Mouse (Mus musculus) spleen, postnatal 10 days (tissue): ENCODE data around the gene Gm20388.

Experiments
- DNase-seq, 2 experiments: peaks; one replicate each; pipeline ENCODE4 v3.0.0; 2021 to 2022; ENCODE audit warnings: low spot score in 2 of 2

The Gm20388 gene

DNA sequence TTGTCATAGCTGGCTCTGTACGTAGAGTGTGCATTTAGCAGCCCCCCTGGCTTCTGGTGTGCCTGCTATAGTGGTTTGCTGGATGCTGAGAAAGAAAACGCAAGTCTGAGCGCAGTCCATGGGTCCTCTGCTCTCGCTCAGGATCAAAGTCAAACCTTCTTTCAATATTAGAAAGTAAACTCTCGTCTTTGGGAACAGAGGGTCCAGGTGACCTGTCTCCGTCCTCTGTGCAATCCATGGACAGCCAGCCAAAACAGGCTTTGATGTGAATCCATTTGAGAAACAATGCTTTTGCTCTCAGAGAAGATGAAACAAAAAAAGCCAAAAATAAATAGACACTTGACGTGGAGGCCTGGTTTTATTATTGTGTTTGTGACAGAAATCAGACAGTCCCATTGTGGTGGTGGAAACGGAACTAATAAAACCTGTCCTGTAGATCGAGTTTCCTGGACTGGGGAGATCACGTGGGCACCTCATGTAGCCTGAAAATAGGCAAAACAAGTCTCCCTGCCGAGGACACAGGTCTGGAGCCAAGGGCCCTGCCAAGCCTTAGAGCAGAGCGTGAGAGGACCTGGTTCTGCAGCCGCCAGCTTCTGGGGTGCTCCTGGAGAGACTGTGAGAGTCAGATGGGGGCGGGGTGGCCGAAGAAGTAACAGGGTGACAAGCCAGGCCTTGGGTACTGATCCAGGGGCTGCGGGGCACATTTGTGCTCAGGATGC is 3902.7 kb downstream of the Gm20388 start:
- no peak for DNase-seq

DNA sequence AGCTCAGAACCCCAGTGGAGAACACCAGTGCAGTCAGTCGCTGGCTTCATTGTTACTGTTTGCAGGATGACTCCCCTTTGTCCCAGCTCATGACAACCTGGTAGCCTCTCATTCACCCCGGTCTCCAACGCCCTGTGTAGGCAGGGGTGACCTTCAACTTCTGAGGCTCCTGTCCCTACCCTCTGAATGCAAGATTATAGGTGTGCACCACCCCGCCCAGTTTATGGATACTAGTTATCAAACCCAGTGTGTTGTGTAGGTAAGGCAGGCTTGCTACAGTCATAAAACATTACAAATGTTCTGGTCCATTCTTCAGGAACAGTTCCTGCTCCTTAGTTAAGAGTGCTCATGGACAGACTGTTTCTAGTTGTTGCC is 3903.2 kb downstream of the Gm20388 start:
- no peak for DNase-seq

DNA sequence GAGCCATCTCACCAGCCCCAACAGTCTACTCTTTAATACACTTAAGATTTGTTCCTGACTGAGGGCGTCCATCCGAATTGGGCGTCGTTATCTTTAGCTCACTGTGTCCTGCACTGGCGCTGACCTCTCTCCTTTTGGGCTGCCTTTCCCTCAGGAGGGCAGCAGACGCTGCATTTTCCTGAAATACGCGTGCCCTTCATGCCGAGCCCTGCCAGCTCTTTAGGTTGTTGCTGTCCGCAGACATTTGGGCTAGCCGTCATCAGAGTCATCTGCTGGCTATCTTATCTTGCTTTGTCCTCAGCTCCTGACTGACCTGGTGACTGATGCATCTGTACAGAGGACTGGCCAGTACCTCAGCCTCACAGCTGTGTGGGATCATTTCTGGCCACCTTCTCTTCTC is 3904.7 kb downstream of the Gm20388 start:
- DNase-seq, result no peak

DNA sequence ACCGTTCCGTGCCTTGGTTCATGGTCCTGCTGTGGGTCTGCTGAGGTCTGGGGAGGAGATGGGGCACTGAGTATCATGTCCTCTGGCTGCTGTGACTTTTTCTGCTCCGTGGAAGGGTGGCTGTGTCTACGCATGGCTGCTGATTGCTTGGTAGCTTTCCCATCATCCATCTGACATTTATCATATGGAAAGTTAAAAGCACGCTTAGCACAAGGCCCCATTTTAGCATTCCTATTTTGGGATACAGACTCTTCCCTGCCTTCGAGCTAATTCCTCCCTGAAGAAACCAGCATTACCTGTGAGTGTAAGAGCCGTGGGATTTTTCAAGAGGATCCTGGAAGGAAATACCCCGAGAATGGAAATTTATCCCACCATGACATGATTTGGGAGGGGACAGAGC is 3906.3 kb downstream of the Gm20388 start:
- DNase-seq, result no peak

DNA sequence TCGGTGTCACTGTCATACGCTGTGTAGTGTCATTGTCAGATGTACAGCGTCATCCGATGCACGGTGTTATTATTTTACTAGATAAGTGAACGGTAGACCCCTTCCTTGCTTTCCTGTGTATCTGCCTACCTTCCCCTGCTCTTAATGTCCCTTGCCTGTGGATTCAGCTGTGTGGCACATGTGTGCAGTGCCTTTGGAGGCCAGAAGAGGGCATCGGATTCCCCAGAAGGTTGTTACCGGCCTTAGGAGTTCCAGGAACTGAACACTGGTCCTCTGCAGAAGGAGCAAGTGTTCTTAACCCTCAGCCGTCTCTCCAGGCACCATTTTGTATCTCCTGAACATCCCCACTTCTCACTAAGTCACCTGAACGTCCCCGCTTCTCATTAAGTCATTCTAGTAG is 3907.1 kb downstream of the Gm20388 start:
- no peak for DNase-seq

DNA sequence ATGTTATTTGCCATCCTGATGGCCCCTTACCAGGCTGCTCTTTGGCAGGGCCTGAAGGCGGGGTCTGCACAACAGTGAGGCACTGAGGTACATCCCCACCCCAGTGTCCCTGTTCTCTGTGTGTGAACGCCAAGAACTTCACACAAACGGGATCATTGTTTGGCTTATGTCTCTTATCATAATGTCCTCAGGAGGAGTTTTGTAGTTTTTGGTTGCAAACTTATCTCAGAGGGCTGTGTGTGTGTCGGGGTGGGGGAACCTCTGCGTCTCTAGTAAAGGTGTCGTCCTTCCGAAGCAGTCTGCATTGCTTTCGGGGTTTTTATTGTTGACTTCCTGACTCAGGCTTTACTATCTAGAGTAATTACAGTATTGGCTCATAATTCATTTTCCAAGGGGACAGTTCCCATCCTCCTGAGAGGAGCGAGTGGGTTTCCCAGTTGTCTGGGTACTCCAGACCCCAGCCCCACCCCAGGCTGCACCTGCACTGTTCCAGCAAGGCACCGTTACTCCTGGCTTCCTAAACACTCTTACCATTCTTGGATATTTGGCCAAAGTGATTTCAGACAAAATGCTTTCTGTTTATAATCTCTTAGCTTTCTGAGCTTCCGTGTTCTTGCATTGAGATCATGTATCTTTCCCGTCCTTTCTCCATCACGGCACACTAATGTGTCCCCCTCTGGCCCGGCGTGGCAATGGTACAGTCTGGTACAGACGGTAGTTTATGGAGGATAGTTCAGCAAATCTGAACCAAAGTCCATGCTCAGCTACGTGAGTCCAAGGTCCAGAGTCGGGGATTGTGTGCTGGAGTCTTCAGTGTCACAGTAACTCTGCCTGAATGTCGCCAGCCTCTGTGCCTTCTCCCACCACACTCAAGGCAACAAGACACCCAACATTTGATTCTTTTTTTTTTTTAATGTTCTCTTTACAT is 3909.3 kb downstream of the Gm20388 start:
- DNase-seq, result no peak

DNA sequence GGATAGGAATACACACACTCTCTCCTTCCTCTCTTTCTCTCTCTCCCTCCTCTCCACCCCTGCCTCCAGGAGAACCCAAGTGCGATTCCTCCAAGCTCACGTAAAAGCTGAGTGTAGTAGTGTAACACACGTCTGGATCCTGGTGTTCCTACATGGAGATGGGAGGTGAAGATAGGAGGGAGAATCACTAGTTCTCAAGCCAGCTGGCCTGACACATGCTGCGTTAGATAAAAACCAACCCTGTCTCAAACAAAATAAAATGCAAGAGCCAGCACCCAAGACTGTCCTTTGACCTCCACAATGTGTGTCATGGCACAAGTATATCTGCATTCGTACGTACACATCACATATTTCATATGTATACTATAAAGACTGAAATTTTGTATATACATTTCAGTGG is 3910.1 kb downstream of the Gm20388 start:
- no peak for DNase-seq

DNA sequence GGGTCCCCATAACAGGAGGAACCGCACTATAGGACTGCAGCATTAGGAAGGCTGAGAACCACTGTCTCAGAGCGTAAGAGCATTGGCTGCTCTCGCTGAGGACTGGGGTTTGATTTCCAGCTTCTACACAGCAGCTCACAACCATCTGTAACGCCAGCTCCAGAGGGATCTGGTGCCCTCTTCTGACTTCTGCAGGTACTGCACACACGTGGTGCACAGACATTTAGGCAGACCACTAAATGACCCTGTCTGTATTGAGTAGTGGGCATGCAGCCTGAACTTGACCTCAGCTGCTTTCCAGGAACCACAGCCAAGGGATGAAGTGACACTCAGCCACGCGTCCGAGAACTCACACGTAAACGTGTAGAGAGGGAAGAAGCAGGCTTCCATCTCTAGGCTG is 3912.5 kb downstream of the Gm20388 start:
- peak in 1 of 2 experiments; percentile 43 for DNase-seq

DNA sequence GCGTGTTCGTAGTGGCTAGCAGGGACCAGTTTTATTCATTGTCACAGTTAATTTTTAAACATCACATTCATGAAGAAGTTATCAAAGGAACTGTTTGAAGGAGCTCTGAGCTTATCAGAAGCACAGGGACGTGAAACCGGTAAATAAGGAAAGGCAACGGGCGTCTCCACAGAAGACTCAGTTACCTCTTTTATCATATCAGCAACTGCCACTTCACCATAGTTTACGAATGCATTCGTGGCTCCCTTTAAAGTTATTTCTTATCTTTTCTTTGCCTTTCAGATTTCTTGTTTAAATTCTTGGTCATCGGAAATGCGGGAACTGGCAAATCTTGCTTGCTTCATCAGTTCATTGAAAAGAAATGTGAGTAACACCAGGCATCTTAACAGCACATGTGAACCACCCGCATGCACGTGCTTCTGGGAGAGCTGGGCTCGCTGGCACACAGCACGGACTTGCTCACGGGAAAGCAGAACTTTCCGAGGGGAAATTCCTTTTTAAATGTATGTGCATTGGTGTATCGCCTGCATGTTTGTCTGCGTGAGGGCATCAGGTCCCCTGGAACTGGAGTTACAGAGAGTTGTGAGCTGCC is 3913.0 kb downstream of the Gm20388 start:
- DNase-seq, result no peak

DNA sequence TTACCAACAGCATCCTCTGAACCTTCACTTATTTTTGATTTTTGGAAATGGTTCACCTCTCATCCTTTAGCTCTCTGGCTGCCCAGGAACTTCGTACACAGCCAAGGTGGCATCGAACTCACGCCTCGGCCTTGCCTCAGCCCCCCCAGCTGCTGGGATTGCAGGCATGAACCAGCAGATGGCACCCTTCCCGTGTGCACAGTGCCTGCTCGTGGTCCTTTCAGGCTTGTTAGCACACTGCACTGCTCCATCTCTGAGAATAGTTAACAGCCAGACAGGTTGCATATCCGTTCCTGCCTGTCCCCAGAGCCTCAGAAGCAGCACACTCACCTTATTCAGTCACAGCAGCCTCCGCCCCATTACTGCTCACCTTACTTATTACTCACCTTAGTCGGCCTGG is 3915.4 kb downstream of the Gm20388 start:
- no peak for DNase-seq

DNA sequence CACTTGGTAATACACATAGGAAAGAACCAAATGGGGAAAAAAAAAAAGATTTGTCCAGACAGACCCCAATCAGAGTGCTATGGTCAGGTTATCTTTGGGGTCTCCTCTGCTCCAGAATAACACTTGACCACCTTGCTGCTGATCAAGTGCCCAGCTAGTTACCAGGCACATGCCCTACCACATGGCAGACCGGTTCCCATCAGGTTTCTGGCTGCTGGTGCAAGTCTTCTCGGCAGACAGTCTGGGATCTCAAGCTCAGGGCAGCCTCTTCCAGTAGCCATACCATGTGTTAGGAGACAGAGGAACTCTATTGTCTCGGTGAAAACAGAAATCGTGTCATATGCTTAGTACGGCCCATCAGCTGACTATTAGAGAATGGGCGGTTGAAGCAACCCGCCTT is 3916.1 kb downstream of the Gm20388 start:
- no peak for DNase-seq

DNA sequence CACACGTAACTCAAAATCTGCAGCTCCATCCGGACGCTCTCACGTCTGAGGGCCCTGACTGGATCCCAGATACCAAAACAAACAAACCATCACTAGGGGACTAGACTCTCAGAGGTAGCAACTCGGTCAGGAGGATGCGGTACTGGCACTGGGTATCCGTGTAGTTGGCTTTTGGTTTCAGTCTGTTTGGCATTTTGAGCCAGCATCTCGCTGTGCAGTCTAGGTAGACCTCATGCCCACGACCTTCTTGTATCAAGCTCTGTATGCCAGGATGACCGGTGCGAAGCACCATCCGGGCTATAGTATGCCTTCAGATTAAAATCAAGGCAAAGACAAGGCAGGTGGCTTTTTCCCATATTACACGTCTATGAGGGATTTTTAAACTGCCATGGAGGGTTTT is 3916.9 kb downstream of the Gm20388 start:
- DNase-seq, result no peak

DNA sequence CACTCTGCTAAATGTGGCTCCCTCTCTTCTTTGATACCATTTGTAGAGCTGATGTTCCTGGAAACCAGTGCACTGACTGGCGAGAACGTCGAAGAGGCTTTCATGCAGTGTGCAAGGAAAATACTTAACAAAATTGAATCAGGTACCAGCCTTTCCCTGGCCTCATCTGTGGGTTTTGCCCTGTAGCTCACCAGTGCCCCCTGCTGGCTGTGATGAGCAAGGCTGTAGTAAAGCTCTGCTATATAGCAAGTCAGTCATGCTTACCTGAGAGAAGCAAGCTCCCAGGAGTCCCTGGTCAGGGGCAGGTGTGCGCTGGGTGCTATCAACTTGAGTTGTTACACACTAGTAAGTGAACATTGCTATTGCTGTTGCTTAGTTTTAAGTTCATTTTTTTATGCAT is 3922.1 kb downstream of the Gm20388 start:
- peak; percentile 38 to 71 for DNase-seq

DNA sequence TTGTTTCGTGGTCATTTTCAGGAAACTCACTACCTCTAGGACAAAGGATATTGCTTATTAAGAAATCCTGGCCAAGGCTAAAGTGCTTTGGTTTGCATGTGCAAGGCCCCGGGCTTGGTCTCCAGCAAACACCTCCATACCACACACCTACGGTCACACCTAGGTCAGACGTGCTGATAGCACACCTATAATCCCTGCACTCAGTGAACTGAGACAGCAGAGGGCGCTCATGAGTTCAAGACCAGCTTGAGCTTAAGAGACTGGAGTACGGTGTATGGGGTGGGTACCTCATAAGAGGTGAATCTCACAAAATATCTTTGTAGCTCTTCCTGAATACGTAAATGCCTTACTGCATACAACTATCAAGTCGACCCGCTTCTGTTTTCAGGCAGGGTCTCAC is 3924.8 kb downstream of the Gm20388 start:
- peak; percentile 60 to 82 for DNase-seq

DNA sequence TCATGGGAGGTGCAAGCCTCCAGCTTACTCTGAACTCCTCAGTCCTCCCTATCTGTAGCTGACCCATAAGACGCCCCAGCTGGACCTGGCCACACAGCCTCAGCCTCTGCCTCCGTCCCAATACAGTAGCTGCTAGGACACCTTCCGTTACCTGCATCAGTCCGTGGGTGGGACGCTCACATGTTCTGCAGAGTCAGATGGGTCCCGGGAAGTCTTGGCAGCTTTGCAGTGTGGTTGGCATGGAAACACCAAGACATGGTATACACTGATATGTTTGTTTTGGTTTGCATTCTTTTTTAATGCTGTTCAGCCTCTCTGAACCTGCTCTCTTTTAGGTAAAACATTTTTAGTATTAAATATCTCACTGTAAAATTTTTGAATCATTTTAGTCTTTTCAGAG is 3925.7 kb downstream of the Gm20388 start:
- no peak for DNase-seq

DNA sequence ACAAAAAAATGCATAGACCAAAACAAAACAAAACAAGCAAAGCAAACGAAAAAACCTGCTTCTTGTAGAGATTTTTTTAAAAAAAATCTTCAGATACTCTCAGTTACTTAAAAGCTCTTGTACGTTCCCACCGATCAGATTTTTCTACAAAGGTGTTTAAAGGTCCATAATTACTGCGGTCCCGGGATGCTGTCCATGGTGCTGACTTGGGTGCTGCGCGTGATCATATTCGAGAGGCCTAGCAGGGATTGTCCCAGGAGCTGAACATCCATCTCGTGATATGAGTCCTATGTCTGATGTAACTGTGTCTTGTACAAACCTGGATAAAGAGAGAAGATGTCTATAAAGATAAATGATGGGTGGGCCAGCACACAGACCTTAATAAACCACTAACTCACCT is 3927.9 kb downstream of the Gm20388 start:
- DNase-seq, result no peak

DNA sequence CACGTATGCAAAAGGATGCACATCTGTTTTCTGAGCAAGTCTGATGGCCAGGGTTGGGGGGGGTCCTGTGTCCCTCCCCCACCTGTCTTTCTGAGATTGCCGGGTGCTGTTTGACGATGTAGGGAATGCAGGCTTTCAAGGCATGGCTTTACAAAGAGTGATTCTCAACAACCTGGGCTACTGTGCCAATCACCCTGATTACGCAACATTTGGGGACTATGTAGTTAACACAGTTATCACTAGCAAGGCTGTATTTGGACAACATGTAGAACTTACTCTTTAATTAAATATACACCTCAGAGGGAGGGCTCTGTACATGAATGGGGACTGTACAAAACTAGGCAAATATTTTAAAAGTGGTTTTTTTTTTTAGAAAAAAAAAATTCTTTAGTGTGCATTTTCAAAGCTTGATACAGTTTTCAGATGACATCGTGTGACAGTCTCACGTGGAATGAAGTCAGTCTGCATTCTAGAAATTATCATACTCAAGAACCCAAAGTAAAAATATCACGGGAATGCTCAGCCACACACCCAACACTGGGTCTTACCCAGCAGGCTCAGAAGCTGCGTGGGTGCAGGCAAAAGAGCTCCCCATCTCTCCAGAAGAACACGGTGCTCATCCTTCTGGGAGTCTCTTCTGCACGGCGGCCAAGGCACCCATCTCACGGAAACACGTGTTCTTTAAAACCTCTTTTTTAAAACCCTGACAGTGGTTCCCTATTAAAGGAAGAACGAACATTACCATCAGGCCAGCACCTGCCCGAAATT is 3930.1 kb downstream of the Gm20388 start:
- no peak for DNase-seq

DNA sequence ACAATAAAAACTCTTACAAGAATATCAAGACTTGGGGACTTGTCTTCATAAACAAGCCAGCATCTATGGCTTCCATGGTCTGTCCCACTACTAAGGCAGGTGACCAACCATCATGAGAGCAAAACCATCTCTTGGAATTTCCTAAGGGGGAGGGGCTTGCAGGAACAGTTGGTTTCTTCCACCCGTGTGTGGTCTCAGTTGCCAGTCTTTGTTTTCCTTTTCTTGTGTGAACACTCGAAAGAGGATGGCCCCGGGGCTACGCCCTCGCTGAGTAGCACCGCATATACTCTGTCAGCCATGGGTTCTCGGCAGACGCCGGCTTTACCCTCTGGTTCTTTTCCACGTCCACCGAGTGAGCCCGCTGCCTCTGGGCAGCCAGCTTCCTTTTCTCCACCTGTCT is 3931.4 kb downstream of the Gm20388 start:
- no peak for DNase-seq

DNA sequence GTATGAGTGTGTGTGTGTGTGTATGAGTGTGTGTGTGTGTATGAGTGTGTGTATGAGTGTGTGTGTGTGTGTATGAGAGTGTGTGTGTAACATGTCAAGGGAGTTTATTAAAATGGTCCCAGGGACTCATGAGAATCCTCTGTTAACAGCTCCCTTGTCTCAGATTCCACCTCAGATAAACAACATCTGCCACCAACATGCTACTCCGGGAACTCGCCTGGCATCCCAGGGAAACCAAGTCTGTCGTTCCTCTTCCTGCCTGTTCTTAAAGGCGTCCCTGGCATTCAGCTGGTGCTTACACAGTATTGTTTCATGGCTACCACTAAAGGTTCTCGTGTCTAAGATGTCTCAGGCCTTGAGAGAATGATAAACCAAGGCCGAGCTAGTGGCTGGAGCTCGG is 3933.7 kb downstream of the Gm20388 start:
- DNase-seq, result no peak

DNA sequence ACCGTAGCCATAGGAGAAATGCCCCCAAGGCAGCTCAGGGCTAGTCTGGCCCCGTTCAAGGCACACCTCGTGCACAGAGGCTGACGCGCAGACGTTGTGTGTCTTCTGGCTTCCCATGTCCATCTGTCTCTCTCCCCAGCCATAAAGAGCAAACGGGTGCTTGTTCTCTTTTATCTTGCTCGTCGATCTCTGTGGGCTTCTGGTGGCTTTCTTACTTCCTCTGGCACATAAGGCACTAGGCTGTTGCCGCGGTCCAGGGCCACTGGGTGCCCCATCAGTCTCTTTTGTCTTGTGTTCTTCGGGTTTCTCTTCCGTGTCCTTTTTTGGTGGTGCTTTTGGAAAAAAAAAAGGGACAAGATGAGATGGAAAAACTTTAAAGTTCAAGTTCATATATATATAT is 3934.5 kb downstream of the Gm20388 start:
- DNase-seq, result no peak

DNA sequence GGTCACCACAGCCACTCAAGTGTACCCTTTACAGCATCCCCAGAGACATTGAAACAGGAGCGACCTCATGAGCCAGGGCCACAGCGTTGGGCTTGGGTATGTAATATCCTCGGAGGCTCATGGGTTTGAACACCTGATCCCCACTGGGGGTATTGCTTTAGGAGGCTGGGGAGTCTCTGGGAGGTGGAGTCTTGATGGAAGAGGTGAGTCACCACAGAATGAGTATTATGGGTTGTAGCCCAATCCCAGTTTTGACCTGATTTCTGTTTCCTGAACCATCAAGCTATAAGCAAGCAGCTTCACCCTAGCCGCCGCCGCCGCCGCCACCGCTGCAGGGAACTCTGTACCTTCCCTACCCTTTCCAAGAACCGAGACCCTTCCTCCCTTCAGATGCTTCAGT is 3935.3 kb downstream of the Gm20388 start:
- no peak for DNase-seq

DNA sequence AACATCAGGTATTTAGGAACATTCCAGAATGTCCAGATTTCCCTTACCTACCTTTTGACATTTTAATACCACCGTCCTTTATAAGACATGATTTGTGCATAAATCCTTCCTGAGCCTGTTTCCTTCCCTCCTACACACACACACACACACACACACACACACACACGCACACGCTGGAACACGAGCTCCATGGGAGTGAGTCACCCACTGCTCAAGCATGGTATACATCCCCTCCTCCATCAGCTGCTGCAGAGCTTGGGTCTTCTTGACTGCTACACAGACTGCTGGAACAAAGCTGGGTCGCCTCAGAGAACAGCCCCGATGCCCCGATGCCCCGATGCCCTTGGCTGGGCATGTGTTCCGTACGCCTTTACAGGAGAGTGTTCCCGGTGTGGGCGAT is 3935.9 kb downstream of the Gm20388 start:
- no peak for DNase-seq
